Mouse (Mus musculus): ENCODE measurements around the gene Fam117a. TPM values are rescaled to one million over a fixed set of nuclear protein-coding genes. Genes with fewer than 3 reads are reported as not detected.

Fam117a gene
- total and polyA plus RNA-seq, 2 experiments = 1.8 to 7.4 TPM

DNA sequence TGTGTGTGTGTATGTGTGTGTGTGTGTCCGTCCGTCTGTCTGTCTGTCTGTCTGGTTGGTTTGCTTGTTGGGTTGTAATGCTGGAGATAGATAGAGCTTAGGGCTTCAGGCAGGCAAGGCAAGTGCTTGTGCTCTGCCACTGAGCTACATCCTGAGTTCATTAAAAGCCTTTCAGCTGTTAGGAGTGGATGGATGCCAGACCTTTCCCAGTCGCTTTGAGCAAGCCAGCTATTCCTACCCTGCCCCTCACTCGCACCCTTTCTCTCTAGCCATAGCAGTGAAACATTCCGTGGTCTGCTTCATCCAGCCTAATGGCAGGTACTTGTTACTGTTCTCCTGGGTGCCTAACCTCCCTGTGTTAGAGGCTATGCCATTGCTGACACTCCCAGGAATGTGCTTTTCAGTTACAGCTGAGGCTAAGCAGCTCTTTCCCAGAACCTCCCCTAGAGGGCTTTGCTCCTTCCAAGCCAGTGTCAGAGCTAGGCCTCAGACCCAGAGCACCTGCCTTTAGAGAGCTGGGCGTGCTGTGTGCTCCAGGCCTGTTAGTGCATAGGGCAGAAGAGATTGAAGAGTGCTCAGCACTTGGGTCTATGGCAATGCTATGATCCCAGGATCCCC, 29.6 kb downstream of the Fam117a start:
- Histone ChIP-seq H3K27me3 (ENCODE audit: control insufficient read depth, insufficient read depth, low read length) (no peaks in the 10 kb centered on the region), H3K36me3 (ENCODE audit: control insufficient read depth, insufficient read depth, low read length) (no peaks in the 10 kb centered on the region), H3K27ac (replicated peaks; ENCODE audit: insufficient read depth, low read depth, low read length) (no peak overlapping the region), H3K79me2 (ENCODE audit: control insufficient read depth, insufficient read depth, low read length) (no peaks in the 10 kb centered on the region), H3K9ac (ENCODE audit: low read depth, low read length) (no peak overlapping the region), H3K4me3 (ENCODE audit: insufficient read depth, low read depth, low read length) (no peak overlapping the region), H3K4me1 (ENCODE audit: control insufficient read depth, insufficient read depth, low read length) (peaks cover 5% of the 10 kb centered on the region; the same call in 1 of the 2 replicates)
- WGBS = 80% methylated on average over 6 of the region's 6 CpGs
- no peak for TF ChIP-seq POLR2A (IDR thresholded peaks at IDR 0.05; ENCODE audit: extremely low read depth, insufficient read depth, low read length)
- no peak for TF ChIP-seq CTCF (IDR thresholded peaks at IDR 0.05; ENCODE audit: low read depth, low read length)
- DNase-seq (ENCODE audit: extremely low read depth, low read depth, low spot score) = no peak

GRCm38 (mm10) chr11:95367011-95367735, 30.4 kb downstream of the Fam117a start:
- Histone ChIP-seq H3K9ac (ENCODE audit: low read depth, low read length) (no peak overlapping the region), H3K4me1 (ENCODE audit: control insufficient read depth, insufficient read depth, low read length) (peaks cover 5% of the 10 kb centered on the region; the same call in 1 of the 2 replicates), H3K27ac (replicated peaks; ENCODE audit: insufficient read depth, low read depth, low read length) (0 out of 2 replicates have a peak overlapping the region, but pooled peaks have one; percentile 18), H3K27me3 (ENCODE audit: control insufficient read depth, insufficient read depth, low read length) (no peaks in the 10 kb centered on the region), H3K4me3 (ENCODE audit: insufficient read depth, low read depth, low read length) (no peak overlapping the region), H3K79me2 (ENCODE audit: control insufficient read depth, insufficient read depth, low read length) (no peaks in the 10 kb centered on the region), H3K36me3 (ENCODE audit: control insufficient read depth, insufficient read depth, low read length) (no peaks in the 10 kb centered on the region)
- 86% methylated on average over 8 of the region's 8 CpGs for WGBS
- TF ChIP-seq POLR2A (IDR thresholded peaks at IDR 0.05; ENCODE audit: extremely low read depth, insufficient read depth, low read length) (no peak), CTCF (IDR thresholded peaks at IDR 0.05; ENCODE audit: low read depth, low read length) (no peak)
- no peak for DNase-seq (ENCODE audit: extremely low read depth, low read depth, low spot score)

DNA sequence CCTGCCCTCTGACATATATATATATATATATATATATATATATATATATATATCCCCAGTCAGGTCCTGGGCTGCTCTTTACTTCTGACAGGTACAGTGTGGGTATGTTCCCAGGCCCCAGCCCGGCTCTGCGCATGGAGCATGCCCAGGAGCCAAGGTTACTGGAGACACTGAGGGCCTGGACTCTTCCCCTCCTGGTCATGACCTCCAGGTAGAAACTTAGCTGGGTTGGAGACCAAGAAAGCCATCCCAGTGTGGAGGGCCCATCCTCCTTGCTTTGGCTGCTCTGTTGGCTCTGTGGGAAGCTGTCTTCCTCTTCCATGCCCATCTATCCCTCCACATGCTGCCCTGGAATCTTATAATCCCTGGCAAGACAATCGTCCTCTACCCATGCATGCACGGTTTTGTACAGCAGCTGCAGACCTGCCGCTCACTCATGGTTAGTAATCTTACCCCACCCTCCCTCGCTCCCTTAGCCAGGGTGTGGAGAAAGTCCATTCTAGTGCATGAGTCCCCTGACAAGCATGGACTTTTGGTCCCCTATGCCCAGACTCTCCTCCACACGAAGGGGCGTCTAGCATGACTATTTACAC, 31.5 kb downstream of the Fam117a start:
- no peaks in the 10 kb centered on the region for H3K27me3 ChIP-seq (ENCODE audit: control insufficient read depth, insufficient read depth, low read length)
- DNase-seq (ENCODE audit: extremely low read depth, low read depth, low spot score) = no peak
- no peak overlapping the region for H3K9ac ChIP-seq (ENCODE audit: low read depth, low read length)
- H3K79me2 ChIP-seq (ENCODE audit: control insufficient read depth, insufficient read depth, low read length) = no peaks in the 10 kb centered on the region
- no peaks in the 10 kb centered on the region for H3K36me3 ChIP-seq (ENCODE audit: control insufficient read depth, insufficient read depth, low read length)
- no peak overlapping the region for H3K4me3 ChIP-seq (ENCODE audit: insufficient read depth, low read depth, low read length)
- peaks cover 5% of the 10 kb centered on the region; the same call in 1 of the 2 replicates for H3K4me1 ChIP-seq (ENCODE audit: control insufficient read depth, insufficient read depth, low read length)
- no peak overlapping the region for H3K27ac ChIP-seq (replicated peaks; ENCODE audit: insufficient read depth, low read depth, low read length)
- TF ChIP-seq POLR2A (IDR thresholded peaks at IDR 0.05; ENCODE audit: extremely low read depth, insufficient read depth, low read length) = no peak
- no peak for TF ChIP-seq CTCF (IDR thresholded peaks at IDR 0.05; ENCODE audit: low read depth, low read length)
- 86% methylated on average over 8 of the region's 8 CpGs for WGBS

DNA sequence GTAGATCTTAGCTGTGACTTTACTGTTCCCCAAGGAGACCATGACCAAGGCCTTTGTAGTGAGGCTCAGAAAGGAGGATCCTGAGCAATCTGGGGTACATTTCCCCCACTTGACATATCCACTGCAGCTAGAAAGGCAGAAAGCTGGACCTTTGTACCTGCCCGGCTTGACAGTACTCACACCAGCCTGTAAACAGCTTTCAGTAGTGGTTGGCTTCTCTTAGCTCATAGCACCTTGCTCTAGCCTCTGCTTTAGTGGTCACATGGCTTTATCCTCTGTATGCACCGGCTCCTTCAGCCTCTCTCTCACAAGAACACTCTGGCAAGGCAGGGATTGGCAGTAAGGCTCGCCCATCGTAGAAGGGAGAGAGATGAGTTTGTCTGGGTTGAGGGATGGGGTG, 32.1 kb downstream of the Fam117a start:
- H3K4me1 ChIP-seq (ENCODE audit: control insufficient read depth, insufficient read depth, low read length) = peaks cover 5% of the 10 kb centered on the region; the same call in 1 of the 2 replicates
- no peak overlapping the region for H3K9ac ChIP-seq (ENCODE audit: low read depth, low read length)
- no peaks in the 10 kb centered on the region for H3K27me3 ChIP-seq (ENCODE audit: control insufficient read depth, insufficient read depth, low read length)
- TF ChIP-seq POLR2A (IDR thresholded peaks at IDR 0.05; ENCODE audit: extremely low read depth, insufficient read depth, low read length) (no peak), CTCF (IDR thresholded peaks at IDR 0.05; ENCODE audit: low read depth, low read length) (no peak)
- no peak overlapping the region for H3K4me3 ChIP-seq (ENCODE audit: insufficient read depth, low read depth, low read length)
- H3K36me3 ChIP-seq (ENCODE audit: control insufficient read depth, insufficient read depth, low read length) = no peaks in the 10 kb centered on the region
- WGBS = 78% methylated on average over 4 of the region's 4 CpGs
- no peak for DNase-seq (ENCODE audit: extremely low read depth, low read depth, low spot score)
- no peaks in the 10 kb centered on the region for H3K79me2 ChIP-seq (ENCODE audit: control insufficient read depth, insufficient read depth, low read length)
- H3K27ac ChIP-seq (replicated peaks; ENCODE audit: insufficient read depth, low read depth, low read length) = no peak overlapping the region

GRCm38 (mm10) chr11:95369964-95370890, 33.4 kb downstream of the Fam117a start:
- H3K4me3 ChIP-seq (ENCODE audit: insufficient read depth, low read depth, low read length) = no peak overlapping the region
- H3K36me3 ChIP-seq (ENCODE audit: control insufficient read depth, insufficient read depth, low read length) = no peaks in the 10 kb centered on the region

More at GRCm38 (mm10) chr11:95369964-95370890, 33.4 kb downstream of the Fam117a start:
- Histone ChIP-seq H3K4me1 (ENCODE audit: control insufficient read depth, insufficient read depth, low read length) (peaks cover 5% of the 10 kb centered on the region; the same call in 1 of the 2 replicates), H3K79me2 (ENCODE audit: control insufficient read depth, insufficient read depth, low read length) (no peaks in the 10 kb centered on the region), H3K9ac (ENCODE audit: low read depth, low read length) (no peak overlapping the region), H3K27me3 (ENCODE audit: control insufficient read depth, insufficient read depth, low read length) (no peaks in the 10 kb centered on the region), H3K27ac (replicated peaks; ENCODE audit: insufficient read depth, low read depth, low read length) (peak overlapping the region; percentile 22)
- TF ChIP-seq CTCF (IDR thresholded peaks at IDR 0.05; ENCODE audit: low read depth, low read length) (no peak), POLR2A (IDR thresholded peaks at IDR 0.05; ENCODE audit: extremely low read depth, insufficient read depth, low read length) (no peak)
- peak; percentile 21 for DNase-seq (ENCODE audit: extremely low read depth, low read depth, low spot score)
- WGBS = 74% methylated on average over 15 of the region's 15 CpGs
